Mouse (Mus musculus): ENCODE results near the gene Tdo2. TPM values are rescaled to one million over a fixed set of nuclear protein-coding genes. Genes with fewer than 3 reads are reported as not detected.

The Tdo2 gene
- 10 to 100 TPM; 17.0 to 17.5 TPM for total RNA-seq (2021)

DNA sequence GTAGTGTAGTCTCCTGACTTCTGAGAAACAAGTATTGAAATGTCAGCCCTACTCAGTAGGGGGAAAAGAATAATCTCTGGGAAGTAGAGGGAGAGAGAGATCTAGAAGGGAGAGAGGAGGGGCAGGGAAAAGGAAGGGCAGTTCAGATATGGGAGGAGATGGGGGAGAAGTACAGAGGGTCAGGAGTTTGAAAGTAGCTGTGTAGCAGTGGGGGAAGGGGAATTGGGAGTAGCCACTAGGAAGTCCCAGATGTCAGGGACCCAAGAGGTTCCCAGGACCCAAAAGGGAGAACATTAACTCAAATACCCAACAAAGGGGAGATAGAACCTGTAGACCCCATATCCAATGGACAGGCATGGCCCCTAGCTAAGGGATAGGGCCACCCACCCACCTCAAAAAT is at the start of gene Tdo2:
Gene Tdo2 (minus strand): TSS at position 101 of the 400 bp plus-strand sequence.
- no peak for DNase-seq

DNA sequence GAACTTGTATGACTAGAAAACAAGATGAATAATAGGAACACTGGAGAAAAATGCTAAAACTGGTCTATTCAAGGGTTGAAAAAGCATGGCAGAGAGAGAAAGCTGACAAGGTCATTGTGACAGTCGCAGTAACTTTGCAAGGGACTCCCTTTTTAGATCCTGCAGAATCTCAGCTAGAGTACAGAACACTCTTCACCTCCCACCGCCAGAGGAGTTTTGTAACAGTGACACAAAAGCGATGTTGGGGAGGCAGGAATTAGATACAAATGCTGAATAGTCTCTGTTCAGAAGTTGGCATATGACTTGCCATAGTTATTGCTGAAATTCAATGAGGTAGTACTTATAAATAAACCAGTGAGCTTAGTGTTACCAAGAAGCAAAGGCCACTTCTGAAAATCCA is 47.1 kb upstream of the Tdo2 start:
- DNase-seq = no peak

DNA sequence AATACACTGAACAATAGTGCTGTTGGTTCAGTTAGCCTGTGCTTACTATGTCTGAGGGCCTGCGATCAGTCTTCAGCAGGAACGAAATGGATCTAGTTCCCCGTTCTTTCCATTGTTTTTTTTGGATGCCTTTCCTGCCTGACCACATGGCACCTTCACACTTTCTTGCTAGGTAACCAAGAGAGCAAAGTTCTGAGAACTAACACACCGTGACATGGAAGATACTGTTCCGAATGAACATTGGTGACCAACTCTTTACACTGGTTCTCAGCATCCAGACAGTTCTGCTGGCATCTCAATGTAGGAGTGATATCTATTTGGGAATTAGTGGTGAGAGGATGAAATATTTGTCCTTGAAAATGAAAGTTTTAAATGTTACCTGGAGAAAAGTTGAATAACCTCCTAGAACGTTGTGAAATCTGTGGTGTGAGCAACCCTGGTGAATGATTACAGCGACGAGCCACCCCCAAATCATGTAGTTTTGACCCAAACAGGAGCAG is 46.5 kb upstream of the Tdo2 start:
- DNase-seq = no peak

DNA sequence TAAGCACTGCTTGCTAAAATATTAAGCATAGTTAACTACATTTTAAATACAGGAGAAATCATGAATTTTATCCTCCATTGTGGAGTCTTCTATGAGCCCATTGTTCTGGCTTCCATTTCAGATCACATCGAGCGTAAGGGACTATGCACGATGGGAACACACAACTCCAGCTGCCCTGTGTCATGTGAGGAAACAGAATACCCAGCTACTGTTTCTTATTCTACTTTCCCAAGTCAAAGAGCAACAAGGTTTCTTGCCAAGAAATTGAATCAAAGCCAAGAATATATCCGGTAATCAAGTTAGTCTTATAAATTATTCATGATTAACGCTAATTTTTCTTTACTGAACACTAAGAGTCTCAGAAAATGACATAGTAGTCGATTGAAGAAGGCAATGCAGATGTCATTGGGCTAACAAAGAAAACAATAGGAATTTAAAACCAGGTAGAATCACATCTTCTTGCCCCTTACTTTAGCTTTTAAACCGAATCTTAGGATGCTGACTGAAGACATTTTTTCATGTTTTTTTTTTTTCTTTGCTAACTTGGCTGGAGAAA is 38.2 kb upstream of the Tdo2 start:
- no peak for DNase-seq

DNA sequence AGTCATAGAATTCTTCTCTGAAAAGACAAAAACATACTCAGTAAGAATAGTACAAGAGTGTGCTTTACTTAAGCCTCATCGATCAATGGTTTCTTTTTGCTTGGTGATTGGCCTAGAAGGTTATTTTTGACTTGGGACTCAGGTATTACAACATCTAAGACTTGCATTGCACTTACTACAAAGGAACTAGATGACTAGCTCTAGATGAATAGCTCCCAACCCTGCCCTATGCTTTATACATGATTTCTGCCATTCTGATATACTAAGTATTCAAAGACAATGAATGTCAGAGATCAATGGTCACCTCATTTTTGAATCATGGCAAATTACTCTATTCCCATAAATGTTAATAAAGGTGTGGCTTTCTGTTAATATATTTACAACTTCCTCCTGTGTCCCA is 31.0 kb upstream of the Tdo2 start:
- no peak for DNase-seq

DNA sequence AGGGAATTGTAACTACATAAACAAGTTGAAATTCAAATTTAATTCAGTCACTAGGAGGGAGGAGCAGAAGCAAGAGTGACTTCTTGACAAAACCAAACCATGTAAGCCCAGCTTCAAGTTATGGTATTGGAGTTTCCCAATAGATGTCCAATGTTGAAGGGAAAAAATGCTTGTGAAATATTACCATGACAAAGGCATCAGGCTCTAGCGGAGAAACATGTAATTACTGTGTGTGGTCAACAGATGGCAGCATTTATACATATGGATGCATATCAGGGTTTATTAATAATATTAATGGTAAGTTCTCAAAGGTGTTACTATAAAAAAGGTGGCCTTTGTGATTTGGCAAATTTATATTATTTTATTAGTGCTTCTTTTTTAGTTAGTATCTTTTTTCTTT is 20.0 kb upstream of the Tdo2 start:
- no peak for DNase-seq

DNA sequence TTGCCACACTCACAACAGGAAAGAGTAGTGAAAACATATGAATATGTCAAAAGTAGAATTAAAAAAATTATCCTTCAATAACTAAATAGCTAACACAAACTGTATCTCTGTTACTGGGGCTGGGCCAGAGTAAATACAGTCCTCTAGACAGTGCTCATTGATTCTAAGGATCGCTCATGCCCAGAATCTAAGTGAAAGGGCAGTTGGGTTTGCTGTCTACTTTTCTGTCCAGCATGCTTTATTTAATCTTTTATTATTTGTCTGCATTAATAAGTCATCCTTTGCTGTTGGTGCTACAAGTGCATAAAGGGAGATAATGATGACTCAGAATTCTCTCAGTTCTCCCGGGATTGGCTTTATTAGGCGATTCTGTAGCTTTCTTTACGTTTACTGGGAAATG is 19.4 kb upstream of the Tdo2 start:
- DNase-seq = no peak

DNA sequence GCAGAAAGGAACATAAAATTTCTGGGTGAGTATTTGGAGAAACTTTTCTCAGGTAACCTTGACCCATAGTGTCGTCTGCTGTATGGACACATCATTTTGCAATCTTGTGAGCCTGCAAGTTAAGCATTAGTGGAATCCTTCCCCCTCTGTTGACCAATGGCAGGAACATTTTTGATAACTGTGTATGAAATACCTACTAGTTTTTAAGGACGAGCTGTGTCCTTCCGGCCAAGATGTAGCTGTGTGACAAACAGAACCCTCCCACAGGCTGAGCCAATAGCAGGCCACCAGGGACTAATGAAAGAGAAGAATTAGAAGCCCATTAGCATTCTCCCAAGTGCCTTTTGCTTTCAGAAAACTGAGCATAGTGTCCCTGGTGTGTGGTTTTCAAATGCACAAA is 14.5 kb upstream of the Tdo2 start:
- DNase-seq = no peak

DNA sequence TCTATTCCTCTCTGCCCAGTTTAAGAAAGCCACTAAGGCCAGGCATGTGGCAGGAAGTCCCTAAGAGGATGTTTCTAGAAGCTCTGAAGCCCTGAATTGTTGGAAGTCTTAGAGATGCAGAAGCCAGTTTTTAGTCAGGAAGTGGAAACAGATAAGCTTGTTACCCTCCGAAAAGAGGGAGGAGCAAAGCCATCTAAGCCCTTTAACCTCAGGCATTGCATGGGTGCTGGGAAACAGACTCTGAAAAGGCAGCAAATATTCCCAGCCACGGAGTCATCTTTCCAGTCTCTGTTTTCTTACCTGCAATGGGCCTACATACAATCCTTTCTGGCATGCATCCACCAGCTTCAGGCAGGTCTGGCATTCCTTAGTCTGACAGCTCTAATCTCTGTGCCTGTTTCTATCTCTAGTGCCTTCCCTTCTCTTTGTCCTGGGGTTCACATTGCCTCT is 13.7 kb upstream of the Tdo2 start:
- DNase-seq = no peak

DNA sequence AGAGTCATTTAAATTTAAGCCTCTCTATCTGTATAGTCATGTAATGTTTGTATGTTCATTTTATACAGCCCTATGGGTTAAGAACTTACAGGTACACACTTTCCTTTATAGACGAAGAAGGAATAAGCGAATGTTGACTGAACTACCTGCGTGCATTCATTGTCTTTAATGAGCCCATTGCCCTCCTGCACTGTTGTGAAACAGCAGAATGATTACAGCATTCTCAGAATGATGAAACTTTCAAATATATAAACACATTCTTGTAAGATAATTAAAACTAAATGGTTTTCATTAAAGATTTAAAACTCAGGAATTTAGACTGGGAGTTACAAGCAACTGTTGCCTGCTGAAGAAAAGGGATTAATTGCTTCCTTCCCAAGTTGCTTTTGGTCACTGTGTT is 11.6 kb upstream of the Tdo2 start:
- DNase-seq = no peak

DNA sequence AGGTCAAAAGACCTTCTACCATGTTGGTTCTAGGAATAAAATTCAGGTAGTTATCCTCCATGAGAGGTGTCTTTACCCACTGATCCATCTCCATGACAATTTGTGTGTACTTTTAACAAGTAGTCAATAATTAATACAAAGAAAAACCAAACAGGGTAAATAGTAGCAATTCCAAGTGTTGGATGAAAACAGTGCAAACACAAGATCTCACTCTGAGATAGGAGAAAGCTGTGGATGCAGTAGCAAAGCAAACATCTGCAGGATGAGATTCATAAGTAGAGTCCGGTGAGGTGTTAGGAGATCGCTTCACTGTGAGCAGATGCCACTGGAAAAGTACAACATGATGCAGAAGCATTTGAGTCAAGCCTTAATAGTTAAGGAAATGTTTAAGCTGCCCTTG is 10.1 kb upstream of the Tdo2 start:
- no peak for DNase-seq

DNA sequence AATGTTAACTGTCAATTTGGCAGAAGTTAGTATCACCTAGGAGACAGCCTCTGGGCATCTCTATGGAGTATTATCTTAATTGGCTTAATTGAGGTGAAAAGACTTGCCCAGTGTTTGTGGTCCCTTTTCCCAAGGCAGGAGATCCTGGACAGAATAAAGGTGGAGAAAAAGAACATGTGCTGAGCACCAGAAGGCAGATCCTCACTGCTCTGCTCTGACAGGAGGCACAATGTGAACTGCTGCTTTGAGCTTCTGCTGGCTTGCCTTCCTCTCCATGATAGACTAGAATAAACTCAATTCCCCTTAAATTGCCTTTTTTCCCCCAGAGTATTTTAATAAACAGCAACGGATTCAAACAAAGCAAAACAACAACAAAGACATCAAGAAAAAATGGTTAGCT is 9.1 kb upstream of the Tdo2 start:
- no peak for DNase-seq

DNA sequence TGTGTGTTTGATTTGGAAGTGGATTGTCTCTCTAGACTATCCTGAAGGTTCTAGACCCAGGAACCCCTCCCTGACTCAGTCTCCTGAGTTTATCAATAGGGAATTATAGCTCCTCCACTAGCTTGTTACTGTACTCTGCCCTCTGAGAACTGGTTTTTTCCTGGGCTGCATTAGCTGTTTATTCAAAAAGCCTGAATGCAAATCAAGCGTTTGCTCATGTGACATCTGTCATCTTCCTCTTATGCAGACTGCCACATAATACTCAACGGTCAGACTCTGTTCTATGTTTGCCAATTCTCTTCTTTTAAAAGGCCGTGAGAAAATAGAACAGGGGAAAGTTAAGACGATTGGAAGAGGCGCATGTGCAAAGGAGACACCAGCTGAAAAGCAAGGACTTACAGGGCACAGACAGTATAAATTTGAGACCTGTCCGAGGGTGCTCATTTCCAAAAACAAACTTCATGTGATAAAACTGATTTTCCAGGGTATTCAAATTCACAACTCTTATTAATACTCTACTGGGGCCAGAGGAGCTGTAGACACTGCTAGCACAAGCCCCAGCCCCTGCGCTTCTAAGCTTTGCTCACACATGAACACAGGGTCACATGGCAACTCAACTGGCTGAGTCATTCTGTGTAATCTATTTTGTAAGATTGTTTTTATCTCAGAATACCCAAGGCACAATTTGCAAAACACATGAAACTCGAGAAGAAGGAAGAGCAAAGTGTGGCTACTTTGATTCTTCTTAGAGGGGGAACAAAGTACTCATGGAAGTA is 7.3 kb upstream of the Tdo2 start:
- DNase-seq = no peak

DNA sequence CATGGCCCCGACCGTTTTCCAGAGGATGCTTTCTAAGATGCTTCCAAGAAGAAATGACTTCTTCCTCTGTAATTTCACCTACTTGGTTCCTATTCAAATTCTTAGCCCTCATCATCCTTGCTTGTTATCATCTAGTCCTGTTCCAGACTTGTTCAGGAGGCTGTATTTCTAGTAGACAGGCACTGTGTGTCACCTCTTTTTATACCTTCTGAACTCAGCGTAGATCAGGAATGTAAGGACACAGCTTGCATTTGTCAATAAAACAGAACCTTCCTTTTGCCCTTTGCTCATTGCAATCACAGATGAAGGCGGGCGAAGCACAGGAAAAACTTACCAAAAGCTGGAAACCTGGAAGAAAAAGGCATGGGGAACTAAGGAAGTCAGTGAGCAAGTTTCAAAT is 6.0 kb upstream of the Tdo2 start, which contains the start of gene Asic5:
Gene Asic5 (plus strand): TSS at position 301 of the 400 bp plus-strand sequence.
- DNase-seq = no peak

DNA sequence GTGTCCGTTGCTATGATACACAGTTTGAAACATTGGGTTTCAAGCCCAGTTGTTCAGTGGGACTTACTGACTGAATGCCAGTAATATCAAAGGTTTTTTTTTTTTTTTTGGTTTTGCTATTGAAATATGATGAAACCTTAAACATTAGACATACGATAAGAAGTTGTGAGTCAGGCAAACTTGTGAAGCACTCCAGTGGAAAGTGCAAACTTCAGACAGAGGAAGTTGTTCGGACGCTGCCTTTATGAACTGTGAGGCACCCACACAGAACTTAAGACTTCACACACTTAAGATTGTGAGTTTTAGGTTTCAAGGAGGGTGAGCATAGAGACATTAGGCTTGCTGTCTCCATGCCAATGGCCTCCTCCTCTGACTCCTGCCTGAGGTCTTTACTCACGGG is 5.6 kb upstream of the Tdo2 start:
- no peak for DNase-seq

DNA sequence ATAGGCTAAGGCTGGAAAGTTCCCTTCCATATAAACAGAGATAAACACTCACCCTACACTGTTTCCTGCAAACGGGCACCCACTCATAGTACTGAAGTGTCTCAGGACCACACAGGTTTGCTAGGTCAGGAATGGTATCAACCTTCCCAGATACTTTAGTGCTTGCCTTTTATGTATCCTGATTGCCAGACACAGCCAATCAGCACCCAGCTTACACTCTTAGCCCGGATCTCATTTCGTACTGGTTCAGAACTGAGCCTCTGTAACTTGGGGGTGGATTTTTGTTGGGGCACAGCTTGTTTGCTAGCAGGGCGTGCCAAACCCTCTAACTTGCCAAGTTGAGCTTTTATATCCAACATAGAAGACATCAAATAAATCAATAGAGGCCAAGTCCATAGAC is 395 bp downstream of the Tdo2 start:
- peak; percentile 45 to 53 for DNase-seq

DNA sequence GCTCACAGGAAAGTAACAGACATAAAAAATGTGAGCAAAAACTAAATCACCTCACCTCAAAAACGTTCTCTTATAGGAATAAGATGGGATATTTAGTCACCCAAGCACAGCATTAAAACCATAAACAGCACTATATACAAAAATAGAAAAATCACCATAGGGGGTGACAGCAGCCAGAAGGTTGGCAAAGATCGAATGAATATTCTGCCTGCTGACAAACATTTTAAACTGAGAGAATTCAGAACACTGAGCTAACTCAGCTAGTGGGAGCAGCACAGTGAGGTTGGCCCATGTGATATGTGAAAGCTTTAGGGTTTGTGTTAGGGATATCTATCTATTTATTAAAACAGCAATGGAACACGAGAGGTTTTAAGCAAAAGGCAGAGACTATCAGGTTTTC is 11.4 kb downstream of the Tdo2 start:
- no peak for DNase-seq

DNA sequence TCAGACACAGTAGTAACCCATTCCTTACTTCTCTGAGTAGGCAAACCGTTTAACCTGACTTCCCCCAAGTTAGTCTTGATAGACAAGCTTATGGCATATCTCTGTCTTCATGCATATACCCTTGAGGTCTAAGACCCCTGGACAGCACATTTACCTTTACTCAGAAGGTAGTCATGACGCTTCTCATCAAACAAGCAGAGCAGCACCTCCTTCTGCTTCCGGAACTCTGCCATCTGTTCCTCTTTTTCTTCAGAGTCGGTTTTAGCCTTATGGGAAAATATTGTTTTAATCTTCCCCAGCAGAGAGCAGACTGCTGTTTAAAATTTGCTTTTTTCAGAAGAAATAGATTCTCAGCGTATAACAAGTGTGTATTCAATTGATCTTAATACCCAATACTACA is 12.2 kb downstream of the Tdo2 start:
- no peak for DNase-seq

DNA sequence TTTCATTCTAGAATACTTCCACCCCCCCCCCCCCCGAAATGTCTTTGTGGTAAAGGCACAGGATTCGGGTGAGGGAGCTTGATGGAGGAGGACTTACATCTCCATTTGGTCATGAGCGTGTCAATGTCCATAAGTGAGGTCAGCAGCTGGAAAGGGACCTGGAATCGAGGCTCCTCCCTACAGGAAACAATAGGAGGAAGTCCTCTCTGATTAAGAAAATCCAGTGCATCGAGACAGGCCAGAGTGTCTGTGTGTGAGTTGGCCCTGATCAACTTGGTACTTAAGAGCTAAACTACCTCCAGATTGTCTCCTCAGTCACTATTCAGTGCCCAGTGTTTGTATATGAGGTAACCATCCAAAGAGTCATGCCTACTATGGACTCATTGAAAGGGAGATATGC is 14.7 kb downstream of the Tdo2 start:
- DNase-seq = no peak

DNA sequence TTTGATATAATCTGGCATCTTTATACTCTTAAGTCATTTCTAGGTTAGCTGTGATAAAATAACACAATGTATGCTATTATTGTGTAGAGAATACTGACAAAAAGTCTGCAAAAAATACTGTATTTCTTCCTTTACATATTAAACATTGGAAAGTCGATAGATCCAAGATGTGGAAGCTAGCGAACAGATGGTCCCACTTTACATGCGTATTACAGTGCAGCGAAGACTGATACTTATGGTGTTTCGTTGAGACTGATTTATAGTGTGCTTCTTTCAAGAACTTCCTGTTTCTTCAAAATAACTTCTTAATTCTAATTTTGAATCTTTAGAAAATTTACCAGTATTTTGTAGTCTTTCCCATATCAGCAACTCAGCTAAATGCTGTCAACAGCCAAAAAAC is 18.5 kb downstream of the Tdo2 start:
- no peak for DNase-seq

DNA sequence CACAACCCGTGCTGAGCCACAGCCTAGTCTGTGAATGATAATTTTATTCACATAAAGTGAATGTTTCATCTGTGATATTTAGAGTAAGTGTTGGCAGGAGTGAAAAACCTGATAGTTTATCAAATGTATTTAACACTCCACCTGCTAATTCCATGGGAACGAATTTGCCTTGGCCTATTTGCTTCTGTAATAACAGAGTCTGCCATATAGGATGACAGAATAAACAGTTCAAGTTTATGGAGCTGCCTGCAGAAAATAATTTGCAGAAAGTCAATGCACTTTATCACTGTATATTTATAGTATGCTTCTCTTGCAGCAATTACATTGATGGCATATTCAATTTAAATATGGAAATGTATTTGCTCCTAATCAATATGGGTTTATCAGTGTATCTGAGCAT is 24.2 kb downstream of the Tdo2 start:
- DNase-seq = no peak

DNA sequence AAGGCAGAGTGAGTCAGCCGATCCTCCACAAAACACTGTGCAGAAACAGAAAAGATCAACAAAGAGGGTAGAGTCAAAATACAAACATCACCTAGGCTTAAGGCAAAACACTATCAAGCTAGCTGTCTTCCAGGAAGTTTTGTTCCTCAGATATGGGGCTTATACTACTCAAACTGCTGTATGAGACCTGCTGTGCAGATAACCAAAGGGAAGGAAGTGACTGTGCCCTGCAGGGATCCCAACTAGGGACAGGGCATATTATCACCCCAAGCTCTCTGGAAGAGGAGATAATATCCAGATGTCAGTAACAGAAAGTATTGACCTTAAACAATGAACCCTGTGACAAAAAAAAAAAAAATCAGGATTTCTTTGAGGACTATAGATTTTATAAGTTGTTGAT is 27.0 kb downstream of the Tdo2 start:
- DNase-seq = no peak

DNA sequence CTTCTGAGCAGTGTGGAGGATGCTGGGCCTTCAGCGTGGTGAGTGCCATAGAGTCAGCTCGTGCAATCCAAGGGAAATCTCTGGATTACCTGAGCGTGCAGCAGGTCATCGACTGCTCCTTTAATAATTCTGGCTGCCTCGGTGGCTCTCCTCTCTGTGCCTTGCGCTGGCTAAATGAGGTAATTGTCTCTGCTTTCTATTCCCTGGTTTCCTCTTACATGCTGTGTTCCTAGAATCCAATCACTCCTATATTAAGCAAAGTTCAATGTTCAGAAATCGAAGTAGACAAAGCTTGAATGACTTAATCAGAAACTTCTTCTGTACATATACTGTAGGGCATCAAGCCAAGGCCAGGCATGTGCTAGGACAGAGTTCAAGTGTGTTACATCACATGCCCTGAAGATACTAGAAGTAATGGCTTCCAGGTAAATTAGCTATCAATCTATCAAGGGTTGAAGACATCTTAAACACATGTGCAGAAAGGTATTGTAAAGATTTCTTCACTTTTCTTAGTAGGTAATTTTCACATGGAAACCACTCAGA is 31.1 kb downstream of the Tdo2 start:
- DNase-seq = no peak

DNA sequence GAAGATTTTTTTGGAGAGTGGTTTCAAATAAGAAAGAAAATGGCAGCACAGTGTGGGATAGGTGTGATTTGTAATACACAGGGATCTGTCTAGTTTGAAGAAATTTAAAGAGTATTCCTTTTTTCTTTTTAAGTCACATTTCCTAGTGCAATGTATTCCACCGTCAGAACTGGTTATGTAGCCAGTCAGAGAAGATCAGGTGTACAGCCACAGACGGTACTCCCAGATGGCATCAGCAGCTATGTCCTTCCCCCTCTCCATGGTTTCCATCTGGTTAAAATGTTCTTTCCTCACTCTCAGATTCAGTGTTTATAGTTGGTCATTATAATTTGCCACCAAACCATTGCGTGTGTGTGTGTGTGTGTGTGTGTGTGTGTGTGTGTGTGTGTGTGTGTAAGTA is 32.9 kb downstream of the Tdo2 start:
- DNase-seq = no peak

Measured in layer of hippocampus, postnatal 36 days (tissue).